Mouse (Mus musculus) G1E (cell line): Measurements from ENCODE around the gene Grhpr.

Experiments used
- CTCF ChIP-seq: IDR thresholded peaks from 2 replicates; pipeline ENCODE4 v1.5.1; 2012; ENCODE audit warnings: low read depth, low read length, inconsistent platforms, mixed read lengths
- POLR2AphosphoS5 ChIP-seq: IDR thresholded peaks from 2 replicates; pipeline ENCODE4 v1.6.1; 2012; ENCODE audit warnings: low read depth, low read length, inconsistent platforms; ENCODE audit not compliant: insufficient replicate concordance
- TAL1 ChIP-seq: conservative IDR thresholded peaks from 2 replicates; pipeline ENCODE4 v1.6.1; 2012; ENCODE audit warnings: low read depth, low read length, inconsistent platforms, mixed read lengths

DNA sequence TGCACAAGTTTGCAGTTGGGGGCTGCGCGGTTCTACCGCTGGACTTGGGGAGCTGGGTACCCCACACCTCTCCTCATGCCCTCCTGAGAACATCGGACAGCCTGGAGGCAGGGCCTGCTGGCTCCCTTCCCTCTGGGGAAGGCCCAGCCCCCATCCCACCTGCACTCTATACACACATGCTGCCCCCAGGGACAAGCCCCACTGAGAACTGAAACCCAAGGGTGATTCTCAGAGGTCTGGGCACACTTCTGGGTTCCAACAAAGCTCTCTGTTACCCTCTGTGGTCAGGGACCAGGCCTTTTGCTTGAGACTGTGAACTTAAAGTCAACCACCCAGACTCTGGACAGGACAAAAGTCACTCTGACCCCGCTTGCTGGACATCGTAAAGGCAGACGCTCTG is 11.1 kb upstream of the Grhpr start:
- TF ChIP-seq CTCF: no peak
- TF ChIP-seq POLR2AphosphoS5: no peak
- TF ChIP-seq TAL1: no peak
